Mouse (Mus musculus) forebrain, embryonic 16.5 days (tissue): Measurements from ENCODE around the gene Gmip. TPM values are rescaled to one million over a fixed set of nuclear protein-coding genes. Genes with fewer than 3 reads are reported as not detected.

Experiments
- ATAC-seq: fragments of 200-750 bp; cut with Nextera tagmentation; 2 replicates; pipeline ENCODE4 v1.8.0; 2017; ENCODE audit warnings: mild to moderate bottlenecking, moderate library complexity
- H3K27ac ChIP-seq: fragments of 300-500 bp; sonication (generic); 2 replicates; pipeline ENCODE4 v1.5.1; 2014; ENCODE audit warnings: low read length, control low read depth
- H3K27me3 ChIP-seq: fragments of 300-500 bp; sonication (generic); replicated peaks from 2 replicates; pipeline ENCODE4 v1.6.1; 2014; ENCODE audit warnings: low read length; ENCODE audit not compliant: control insufficient read depth, insufficient read depth
- H3K36me3 ChIP-seq: fragments of 300-500 bp; sonication (generic); 2 replicates; pipeline ENCODE4 v1.6.1; 2014; ENCODE audit not compliant: control insufficient read depth, insufficient read depth
- H3K4me1 ChIP-seq: fragments of 300-500 bp; sonication (generic); replicated peaks from 2 replicates; pipeline ENCODE4 v1.6.1; 2014; ENCODE audit warnings: low read length; ENCODE audit not compliant: control insufficient read depth, insufficient read depth
- H3K4me2 ChIP-seq: fragments of 300-500 bp; sonication (generic); 2 replicates; pipeline ENCODE4 v1.6.1; 2014; ENCODE audit warnings: mild to moderate bottlenecking, low read length, control low read depth
- H3K4me3 ChIP-seq: fragments of 300-500 bp; sonication (generic); replicated peaks from 2 replicates; pipeline ENCODE4 v1.5.1; 2014; ENCODE audit warnings: mild to moderate bottlenecking, low read length, control low read depth
- H3K9ac ChIP-seq: fragments of 300-500 bp; sonication (generic); replicated peaks from 2 replicates; pipeline ENCODE4 v1.6.1; 2014; ENCODE audit warnings: low read depth, low read length, control low read depth
- H3K9me3 ChIP-seq: fragments of 300-500 bp; sonication (generic); 2 replicates; pipeline ENCODE4 v1.6.1; 2016; ENCODE audit warnings: low read length; ENCODE audit not compliant: control insufficient read depth
- WGBS: fragments of 180-500 bp; shearing (Covaris S2); extraction: QIAGEN DNeasy Blood & Tissue Kit; methylation state at CpG from one replicate; pipeline ENCODE4 v1.1.7; 2014; 5-methylcytosine and 5-hydroxymethylcytosine counted together
- polyA plus RNA-seq: library from polyadenylated mRNA; unstranded; fragments of >200 nt; fragmentation: Nextera tagmentation; extraction: Ambion mirVana; gene quantifications from 2 replicates; pipeline ENCODE4 v1.2.1, GENCODE M21; 2015

Gene Gmip
- polyA plus RNA-seq, 1 experiment from 2014 or later, result 51.7 TPM

GRCm38 (mm10) chr8:69867696-69868326 is 59.3 kb downstream of the Gmip start:
- WGBS, result 88% methylated on average over 5 of the region's 5 CpGs
- Histone ChIP-seq H3K9me3 (no peaks in the 10 kb centered on the region), H3K4me1 (no peaks in the 10 kb centered on the region), H3K4me2 (no peak overlapping the region), H3K9ac (no peak overlapping the region), H3K27me3 (no peaks in the 10 kb centered on the region), H3K4me3 (no peak overlapping the region), H3K27ac (no peak overlapping the region), H3K36me3 (no peaks in the 10 kb centered on the region; the same call in none of the 2 replicates)
- no peak for ATAC-seq

GRCm38 (mm10) chr8:69870003-69870765 is 61.7 kb downstream of the Gmip start:
- no peak overlapping the region for H3K27ac ChIP-seq
- no peaks in the 10 kb centered on the region; the same call in none of the 2 replicates for H3K36me3 ChIP-seq
- H3K9ac ChIP-seq, result no peak overlapping the region
- no peaks in the 10 kb centered on the region for H3K4me1 ChIP-seq
- H3K4me2 ChIP-seq, result no peak overlapping the region
- no peak for ATAC-seq
- WGBS, result 87% methylated on average over 11 of the region's 11 CpGs
- no peaks in the 10 kb centered on the region for H3K27me3 ChIP-seq
- no peak overlapping the region for H3K4me3 ChIP-seq
- H3K9me3 ChIP-seq, result no peaks in the 10 kb centered on the region

- no peaks in the 10 kb centered on the region for H3K9me3 ChIP-seq
- 93% methylated on average over 6 of the region's 6 CpGs for WGBS
- H3K4me2 ChIP-seq, result no peak overlapping the region
- H3K27me3 ChIP-seq, result no peaks in the 10 kb centered on the region
- H3K4me3 ChIP-seq, result no peak overlapping the region
- H3K27ac ChIP-seq, result no peak overlapping the region
- no peaks in the 10 kb centered on the region; the same call in 1 of the 2 replicates for H3K36me3 ChIP-seq
- no peak overlapping the region for H3K9ac ChIP-seq
- no peaks in the 10 kb centered on the region for H3K4me1 ChIP-seq
- ATAC-seq, result no peak
Measured at GRCm38 (mm10) chr8:69870907-69871306, 62.4 kb downstream of the Gmip start.

Other genes starting within 250 kb of the Gmip start
- 44.4 and 49.1 TPM in 2 replicates for gene Zfp868, start 183.1 kb upstream of the Gmip start, polyA plus RNA-seq
- gene Zfp964, start 154.2 kb upstream of the Gmip start, polyA plus RNA-seq, result 1.9 and 2.6 TPM in 2 replicates
- 33.5 and 41.5 TPM in 2 replicates for gene Zfp869, start 98.0 kb upstream of the Gmip start, polyA plus RNA-seq
- 9.6 and 10.0 TPM in 2 replicates for gene Zfp963, start 58.7 kb upstream of the Gmip start, polyA plus RNA-seq
- gene Gm20422, start 33.8 kb upstream of the Gmip start, polyA plus RNA-seq, result 0.35 and 0.97 TPM in 2 replicates
- gene Atp13a1, start 17.5 kb upstream of the Gmip start, polyA plus RNA-seq, result 57.1 and 58.0 TPM in 2 replicates
- gene Zfp866, start 17.5 kb upstream of the Gmip start, polyA plus RNA-seq, result 48.5 and 51.0 TPM in 2 replicates
- 0.73 and 0.84 TPM in 2 replicates for gene Lpar2, start 13.8 kb downstream of the Gmip start, polyA plus RNA-seq
- 47.2 and 48.0 TPM in 2 replicates for gene Pbx4, start 23.8 kb downstream of the Gmip start, polyA plus RNA-seq
- 4.9 and 5.0 TPM in 2 replicates for gene Cilp2, start 79.0 kb downstream of the Gmip start, polyA plus RNA-seq
- 2.7 and 2.8 TPM in 2 replicates for gene Tssk6, start 93.5 kb downstream of the Gmip start, polyA plus RNA-seq
- gene Ndufa13, start 93.9 kb downstream of the Gmip start, polyA plus RNA-seq, result 144 and 145 TPM in 2 replicates
- gene Yjefn3, start 94.0 kb downstream of the Gmip start, polyA plus RNA-seq, result 6.7 and 10.1 TPM in 2 replicates
- 22.6 and 23.5 TPM in 2 replicates for gene Gatad2a, start 187.7 kb downstream of the Gmip start, polyA plus RNA-seq
- gene Mau2, start 234.1 kb downstream of the Gmip start, polyA plus RNA-seq, result 85.6 and 93.5 TPM in 2 replicates
- gene Sugp1, start 234.1 kb downstream of the Gmip start, polyA plus RNA-seq, result 59.2 and 67.5 TPM in 2 replicates